Mouse (Mus musculus) limb, embryonic 10.5 days (tissue): ENCODE measurements around the gene Slc35g2. TPM values are rescaled to one million over a fixed set of nuclear protein-coding genes. Genes with fewer than 3 reads are reported as not detected.
A peak's percentile ranks its signal among the peaks of the same experiment; 100 is the strongest.

ENCODE experiments used
- DNase-seq: peaks from one replicate; pipeline ENCODE4 v3.0.0-alpha.2; 2017; ENCODE audit warnings: low spot score
- H3K27ac ChIP-seq: fragments of 300-500 bp; sonication (generic); 2 replicates; pipeline ENCODE4 v1.5.1; 2016; ENCODE audit warnings: mild to moderate bottlenecking
- H3K27me3 ChIP-seq: fragments of 300-500 bp; sonication (generic); 2 replicates; pipeline ENCODE4 v1.6.1; 2016; ENCODE audit warnings: low read depth, mild to moderate bottlenecking; ENCODE audit not compliant: poor library complexity, severe bottlenecking
- H3K36me3 ChIP-seq: fragments of 300-500 bp; sonication (generic); 2 replicates; pipeline ENCODE4 v1.6.1; 2016; ENCODE audit warnings: mild to moderate bottlenecking, moderate library complexity
- H3K4me1 ChIP-seq: fragments of 300-500 bp; sonication (generic); 2 replicates; pipeline ENCODE4 v1.6.1; 2016
- H3K4me3 ChIP-seq: fragments of 300-500 bp; sonication (generic); 2 replicates; pipeline ENCODE4 v1.5.1; 2016; ENCODE audit warnings: mild to moderate bottlenecking, moderate library complexity
- H3K9me3 ChIP-seq: fragments of 300-500 bp; sonication (generic); replicated peaks from 2 replicates; pipeline ENCODE4 v1.6.1; 2016; ENCODE audit warnings: mild to moderate bottlenecking
- WGBS: fragments of 180-500 bp; shearing (Covaris S2); methylation state at CpG from one replicate; pipeline ENCODE4 v1.1.7; 2016; 5-methylcytosine and 5-hydroxymethylcytosine counted together
- polyA plus RNA-seq: library from polyadenylated mRNA; unstranded; fragments of >200 nt; fragmentation: Nextera tagmentation; extraction: Ambion mirVana; gene quantifications from 2 replicates; pipeline ENCODE4 v1.2.1, GENCODE M21; 2016

Gene Slc35g2
- polyA plus RNA-seq, 1 experiment from 2014 or later: 3.4 TPM

DNA sequence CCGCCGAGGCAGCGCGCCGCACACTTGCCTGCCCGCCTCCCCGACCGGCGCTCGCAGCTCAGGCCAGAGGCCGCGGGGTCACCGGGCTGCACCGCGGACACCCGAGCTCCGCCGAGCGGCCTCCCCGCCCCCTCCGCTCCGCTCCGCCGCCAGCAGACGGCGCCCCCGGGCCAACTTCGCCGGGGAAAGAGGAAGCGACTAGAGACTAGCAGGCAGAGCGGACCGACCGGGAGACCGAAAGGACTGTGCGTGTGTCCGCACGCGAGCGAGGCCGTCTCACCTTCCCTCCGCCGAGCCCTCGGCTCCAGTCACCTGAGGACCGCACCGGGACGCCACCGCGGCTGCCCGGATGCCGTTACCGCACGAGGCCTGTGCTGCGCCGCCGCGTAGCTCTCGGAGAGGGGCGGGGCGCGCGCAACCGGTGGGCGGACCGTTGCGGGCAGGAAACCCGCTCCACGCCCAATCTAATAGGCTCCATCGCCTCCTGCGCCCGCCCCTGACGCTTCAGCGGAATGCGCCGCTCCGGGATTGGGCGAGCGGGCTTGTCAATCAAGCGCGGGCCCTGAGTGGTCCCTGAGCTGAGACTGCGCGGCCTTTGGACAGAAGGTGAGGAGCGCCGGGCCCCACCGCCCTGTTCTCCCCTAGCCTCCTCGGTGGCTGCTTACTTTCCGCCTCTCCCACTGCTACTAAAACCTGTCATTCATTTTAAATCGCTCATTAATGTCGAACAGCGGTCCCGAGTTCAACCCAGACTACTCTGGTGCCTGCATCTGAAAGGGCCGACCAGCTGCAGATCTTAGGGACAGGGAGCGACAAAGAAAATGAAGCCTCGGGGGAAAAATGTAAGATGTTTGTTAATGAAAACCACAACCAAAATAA is 24.9 kb downstream of the Slc35g2 start, which contains the start of gene Nck1:
Gene Nck1, minus strand, starts transcription at position 420 of the 879 bp plus-strand sequence.
- under 1% methylated on average over 93 of the region's 93 CpGs for WGBS
- DNase-seq: peak; percentile 97
- peaks cover 19% of the 10 kb centered on the region for H3K4me1 ChIP-seq
- peak within 1 kb of the TSS; percentile 98 for H3K27ac ChIP-seq
- no peaks in the 10 kb centered on the region; the same call in 1 of the 2 replicates for H3K9me3 ChIP-seq
- no peaks in the 10 kb centered on the region for H3K27me3 ChIP-seq
- H3K4me3 ChIP-seq: peak within 1 kb of the TSS; percentile 96
- H3K36me3 ChIP-seq: peaks cover 7% of the 10 kb centered on the region

DNA sequence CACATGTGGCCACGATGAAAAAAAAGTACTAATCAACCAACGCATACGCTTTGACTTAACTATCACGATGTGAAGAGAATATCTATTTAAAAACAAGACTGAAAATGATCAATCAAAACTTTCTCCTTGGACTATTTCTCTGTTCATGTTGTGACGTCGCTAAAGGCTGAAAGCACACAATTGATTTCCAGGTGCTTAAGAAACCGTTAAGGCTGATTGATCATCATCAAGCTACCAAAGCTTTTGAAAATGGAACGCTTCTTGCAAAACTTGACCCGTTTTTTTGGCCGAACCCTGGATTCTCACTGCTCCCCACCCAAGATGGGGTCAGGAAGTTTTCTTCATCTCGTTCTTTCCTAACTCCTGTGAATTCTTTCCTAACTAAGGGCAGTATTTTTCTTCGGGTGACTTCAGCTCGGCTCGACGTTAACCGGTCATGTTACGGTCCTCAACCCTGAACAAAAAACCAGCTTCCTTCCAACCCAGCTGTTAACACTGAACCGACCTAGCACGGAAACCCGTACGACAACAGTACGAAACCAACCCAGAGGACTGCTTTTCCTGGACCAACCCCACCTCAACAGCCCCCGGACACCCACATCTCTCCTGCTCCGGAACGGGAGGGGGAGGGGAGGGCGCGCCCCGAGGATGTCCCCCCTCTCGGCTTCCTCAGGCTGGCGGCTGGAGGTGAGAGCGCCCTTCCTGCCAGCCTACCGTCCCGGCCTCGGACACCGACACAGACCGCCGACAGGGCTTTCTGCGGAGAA is 25.8 kb downstream of the Slc35g2 start:
- Histone ChIP-seq H3K4me1 (peaks cover 19% of the 10 kb centered on the region), H3K36me3 (peaks cover 10% of the 10 kb centered on the region), H3K9me3 (no peaks in the 10 kb centered on the region; the same call in 1 of the 2 replicates), H3K4me3 (peak overlapping the region; percentile 96), H3K27ac (peak overlapping the region; percentile 98), H3K27me3 (no peaks in the 10 kb centered on the region)
- WGBS: 2% methylated on average over 38 of the region's 38 CpGs
- DNase-seq: peak; percentile 82

DNA sequence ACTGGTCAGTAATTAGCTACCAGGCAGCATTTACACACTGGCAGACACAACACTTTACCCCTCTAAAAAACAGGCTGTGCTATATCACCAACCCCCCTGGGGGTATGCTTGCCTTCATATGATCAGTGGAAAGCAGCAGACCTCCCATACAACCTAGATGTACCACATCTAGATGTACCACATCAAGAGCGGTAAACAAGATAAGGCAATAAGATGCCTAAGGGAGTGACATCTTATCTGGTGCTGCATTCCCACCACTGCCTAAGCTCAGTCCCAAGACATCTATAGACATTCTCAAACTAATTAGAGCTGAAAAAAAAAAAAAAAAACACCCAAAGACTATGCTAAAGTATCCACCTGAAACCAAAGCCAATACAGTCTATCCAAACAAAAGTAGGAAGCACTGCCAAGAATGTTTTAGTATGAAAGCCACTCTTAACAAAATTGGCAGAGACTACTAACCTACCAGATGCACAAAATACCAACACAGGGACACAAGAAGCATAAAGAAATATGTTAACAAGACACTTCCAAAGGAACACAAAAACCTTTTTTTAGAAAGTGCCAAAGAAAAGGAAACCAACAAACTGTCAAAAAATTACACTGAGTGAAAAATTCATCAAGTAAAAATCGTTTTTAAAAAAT is 35.1 kb downstream of the Slc35g2 start:
- H3K27ac ChIP-seq: no peak overlapping the region
- 90% methylated on average over 2 of the region's 2 CpGs for WGBS
- H3K36me3 ChIP-seq: peaks cover 3% of the 10 kb centered on the region; the same call in 1 of the 2 replicates
- H3K27me3 ChIP-seq: no peaks in the 10 kb centered on the region
- DNase-seq: no peak
- H3K4me1 ChIP-seq: no peaks in the 10 kb centered on the region
- H3K4me3 ChIP-seq: no peak overlapping the region
- no peaks in the 10 kb centered on the region for H3K9me3 ChIP-seq

DNA sequence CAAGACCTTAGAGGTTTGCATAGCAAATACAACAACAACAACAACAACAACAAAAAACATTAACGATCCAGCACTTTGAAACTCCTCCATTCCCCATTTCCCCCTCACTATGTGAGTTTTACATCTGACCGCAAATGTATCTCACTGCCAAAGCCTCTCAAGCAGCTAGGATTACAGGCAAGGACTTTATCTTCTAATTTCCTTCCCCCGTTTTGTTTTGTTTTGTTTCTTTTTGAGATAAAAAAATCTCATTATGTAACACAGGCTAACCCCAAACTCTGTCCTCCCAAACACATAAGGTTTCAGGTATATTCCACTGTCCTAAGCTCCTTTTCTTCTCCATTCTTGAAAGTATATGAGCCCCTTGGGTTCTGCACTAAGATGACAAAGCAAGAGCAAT is 36.2 kb downstream of the Slc35g2 start:
- Histone ChIP-seq H3K36me3 (no peaks in the 10 kb centered on the region), H3K4me3 (no peak overlapping the region), H3K9me3 (no peaks in the 10 kb centered on the region), H3K4me1 (no peaks in the 10 kb centered on the region), H3K27me3 (no peaks in the 10 kb centered on the region), H3K27ac (no peak overlapping the region)
- DNase-seq: no peak
- 96% methylated on average over 3 of the region's 3 CpGs for WGBS

DNA sequence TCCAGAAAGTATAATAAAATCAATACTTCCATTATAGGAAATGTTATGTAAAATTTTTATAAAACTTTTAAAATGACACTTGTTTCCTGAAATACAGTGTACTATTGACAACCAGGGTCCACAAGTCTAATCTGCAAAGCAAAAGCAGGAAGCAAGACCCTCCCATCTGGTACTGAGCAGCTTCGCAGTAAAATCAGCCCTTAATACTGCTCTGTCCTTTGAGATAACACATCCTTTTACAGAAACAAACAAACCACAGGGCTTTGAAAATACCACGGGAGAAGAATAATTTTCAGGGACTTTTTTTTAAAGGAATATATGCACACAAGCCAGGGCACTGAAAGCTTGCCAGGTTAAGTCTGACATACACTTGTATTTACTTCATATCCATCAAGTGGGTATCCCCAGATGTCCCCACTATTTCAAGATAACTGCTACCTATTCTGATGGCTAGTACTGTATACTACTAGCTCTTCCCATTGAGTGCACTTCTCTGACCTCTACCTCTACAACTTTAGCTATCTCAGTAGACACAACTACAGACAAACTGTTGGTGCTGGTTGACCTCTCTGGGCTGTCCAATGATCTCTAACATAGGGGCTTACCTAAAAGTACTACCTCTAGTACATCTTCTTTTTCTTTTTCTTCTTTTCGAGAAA is 37.9 kb downstream of the Slc35g2 start:
- 89% methylated on average over 3 of the region's 3 CpGs for WGBS
- H3K4me1 ChIP-seq: no peaks in the 10 kb centered on the region
- H3K27me3 ChIP-seq: no peaks in the 10 kb centered on the region

DNA sequence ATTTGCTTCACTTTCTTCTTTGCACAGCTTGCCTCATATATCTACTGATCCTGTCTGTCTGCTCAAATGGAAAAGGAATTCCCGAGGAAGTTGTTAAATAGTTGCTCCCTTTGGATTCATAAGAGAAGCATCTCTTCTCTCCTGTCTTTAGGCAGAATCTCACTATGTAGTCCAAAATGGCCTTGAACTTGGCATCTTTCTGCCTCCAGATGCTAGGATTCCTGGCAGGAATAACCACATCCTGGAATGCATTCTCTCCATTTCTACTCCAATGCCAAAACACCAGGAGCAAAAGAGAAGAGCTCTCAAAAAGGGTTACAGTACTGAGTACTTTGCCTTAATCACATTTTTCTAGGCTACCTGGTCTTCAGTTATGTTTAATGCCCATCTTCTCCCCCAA is 39.6 kb downstream of the Slc35g2 start:
- DNase-seq: no peak
- Histone ChIP-seq H3K4me1 (no peaks in the 10 kb centered on the region), H3K36me3 (peaks cover 10% of the 10 kb centered on the region), H3K4me3 (no peak overlapping the region), H3K27ac (no peak overlapping the region), H3K27me3 (no peaks in the 10 kb centered on the region), H3K9me3 (0 out of 2 replicates have a peak, but pooled peaks cover 3% of the 10 kb centered on the region)
- WGBS: 78% methylated on average over 1 of the region's 1 CpGs

More for the DNA sequence above, 37.9 kb downstream of the Slc35g2 start:
- Histone ChIP-seq H3K36me3 (peaks cover 10% of the 10 kb centered on the region), H3K4me3 (no peak overlapping the region), H3K9me3 (0 out of 2 replicates have a peak, but pooled peaks cover 3% of the 10 kb centered on the region), H3K27ac (no peak overlapping the region)
- no peak for DNase-seq

DNA sequence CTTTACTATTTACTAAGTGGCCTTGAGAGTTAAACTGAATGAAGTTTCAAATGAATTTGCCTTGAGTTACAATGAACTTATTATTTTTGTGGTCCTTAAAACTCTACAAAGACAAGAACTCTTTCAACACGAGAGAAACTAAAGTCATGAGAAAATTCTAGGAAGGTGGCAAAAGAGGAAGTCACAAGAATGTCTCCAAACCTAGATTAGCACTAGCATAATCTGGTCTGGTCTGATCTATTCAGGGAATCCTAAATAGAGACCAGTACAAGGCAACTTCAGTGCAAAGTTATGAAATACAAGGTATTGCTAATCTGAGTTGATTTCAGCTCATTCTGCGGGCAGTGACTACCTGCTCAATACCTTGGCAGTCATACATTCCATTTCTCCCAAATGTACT is 45.7 kb downstream of the Slc35g2 start:
- Histone ChIP-seq H3K4me3 (no peak overlapping the region), H3K36me3 (peaks cover 10% of the 10 kb centered on the region), H3K4me1 (no peaks in the 10 kb centered on the region), H3K9me3 (0 out of 2 replicates have a peak, but pooled peaks cover 3% of the 10 kb centered on the region), H3K27me3 (no peaks in the 10 kb centered on the region), H3K27ac (no peak overlapping the region)
- DNase-seq: no peak
- WGBS: 90% methylated on average over 2 of the region's 2 CpGs

DNA sequence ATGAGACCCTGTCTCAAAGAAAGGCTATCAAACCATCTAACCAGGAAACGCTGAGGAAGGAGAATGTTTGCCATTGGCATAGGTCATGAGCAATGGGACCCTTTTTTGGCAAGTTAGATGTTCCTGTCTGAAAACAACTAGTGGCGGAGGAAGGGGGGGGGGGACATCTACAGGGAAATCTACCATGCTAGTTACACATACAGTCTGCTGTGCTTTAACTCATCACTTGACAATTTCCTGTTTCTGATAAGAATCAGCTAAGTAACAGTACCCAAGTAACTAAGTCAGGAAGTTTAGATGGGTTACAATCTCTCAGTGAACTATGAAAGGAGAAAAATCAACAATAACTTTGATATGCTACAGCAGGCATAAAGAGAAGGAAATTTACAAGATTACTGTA is 48.9 kb downstream of the Slc35g2 start:
- H3K9me3 ChIP-seq: no peaks in the 10 kb centered on the region
- no peaks in the 10 kb centered on the region for H3K27me3 ChIP-seq
- H3K36me3 ChIP-seq: no peaks in the 10 kb centered on the region
- no peaks in the 10 kb centered on the region for H3K4me1 ChIP-seq
- no peak overlapping the region for H3K27ac ChIP-seq
- DNase-seq: no peak
- no peak overlapping the region for H3K4me3 ChIP-seq
- 75% methylated on average over 2 of the region's 2 CpGs for WGBS

DNA sequence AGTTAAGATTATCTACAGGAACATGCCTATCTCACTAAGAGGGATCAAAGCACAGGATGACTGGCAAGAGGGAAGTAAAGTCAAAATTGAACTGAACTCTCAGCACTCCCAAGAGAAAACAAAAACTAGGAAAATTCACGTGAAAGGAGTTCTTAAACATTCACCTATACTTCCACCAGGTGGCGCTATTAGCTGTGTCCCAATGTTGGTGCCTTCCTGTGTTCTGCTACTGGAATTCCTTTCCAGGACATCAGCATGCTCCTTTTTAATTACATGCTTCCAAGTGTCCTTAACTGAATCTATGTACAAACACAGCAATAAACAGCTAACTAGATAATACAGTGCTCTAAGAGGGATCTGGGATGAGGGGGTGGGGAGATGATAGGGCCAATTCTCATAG is 50.3 kb downstream of the Slc35g2 start:
- H3K9me3 ChIP-seq: no peaks in the 10 kb centered on the region
- no peaks in the 10 kb centered on the region for H3K27me3 ChIP-seq
- H3K4me3 ChIP-seq: no peak overlapping the region
- H3K27ac ChIP-seq: no peak overlapping the region
- WGBS: 5% methylated on average over 2 of the region's 2 CpGs
- H3K36me3 ChIP-seq: no peaks in the 10 kb centered on the region
- DNase-seq: peak; percentile 39
- H3K4me1 ChIP-seq: no peaks in the 10 kb centered on the region

DNA sequence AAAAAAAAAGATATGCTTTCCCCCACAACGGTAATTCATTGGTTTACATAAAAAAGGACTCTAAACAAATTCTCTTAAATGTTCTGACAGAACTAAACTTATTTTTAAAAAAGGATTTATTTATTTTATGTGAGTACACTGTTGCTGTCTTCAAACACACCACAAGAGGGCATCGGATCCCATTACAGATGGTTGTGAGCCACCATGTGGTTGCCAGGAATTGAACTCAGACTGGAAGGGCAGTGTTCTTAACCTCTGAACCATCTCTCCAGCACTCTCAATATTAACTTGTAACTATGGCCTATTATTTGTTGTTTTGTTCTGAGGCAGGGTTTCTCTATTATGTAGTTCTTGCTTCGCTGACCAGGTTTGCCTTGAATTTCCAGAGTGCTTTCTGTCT is 50.9 kb downstream of the Slc35g2 start:
- Histone ChIP-seq H3K27me3 (no peaks in the 10 kb centered on the region), H3K36me3 (no peaks in the 10 kb centered on the region), H3K4me3 (no peak overlapping the region), H3K27ac (no peak overlapping the region), H3K4me1 (no peaks in the 10 kb centered on the region), H3K9me3 (no peaks in the 10 kb centered on the region)
- WGBS: 95% methylated on average over 3 of the region's 3 CpGs
- DNase-seq: no peak

DNA sequence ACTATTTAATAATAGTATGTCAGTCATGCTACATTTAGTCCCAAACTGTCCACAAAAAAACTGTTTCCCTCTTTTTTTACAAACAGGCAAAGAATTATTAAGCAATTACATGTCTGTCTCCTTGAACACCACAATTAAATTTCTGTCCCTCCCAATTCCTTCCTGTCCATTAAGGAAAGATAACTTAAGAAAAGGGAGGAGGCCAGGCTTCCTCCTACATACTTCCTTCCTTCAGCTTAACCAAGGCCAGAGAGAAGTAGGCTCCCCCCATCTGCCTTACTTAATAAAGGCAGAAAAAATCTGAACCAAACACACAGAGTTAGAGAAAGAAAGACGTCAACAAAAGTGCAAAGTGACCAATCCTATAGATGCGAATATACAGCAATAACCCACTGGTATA is 63.3 kb downstream of the Slc35g2 start:
- DNase-seq: no peak
- H3K36me3 ChIP-seq: peaks cover 13% of the 10 kb centered on the region
- WGBS: 89% methylated on average over 2 of the region's 2 CpGs
- no peaks in the 10 kb centered on the region for H3K27me3 ChIP-seq
- H3K4me3 ChIP-seq: no peak overlapping the region
- no peaks in the 10 kb centered on the region for H3K9me3 ChIP-seq
- H3K4me1 ChIP-seq: peaks cover 7% of the 10 kb centered on the region
- H3K27ac ChIP-seq: no peak overlapping the region

DNA sequence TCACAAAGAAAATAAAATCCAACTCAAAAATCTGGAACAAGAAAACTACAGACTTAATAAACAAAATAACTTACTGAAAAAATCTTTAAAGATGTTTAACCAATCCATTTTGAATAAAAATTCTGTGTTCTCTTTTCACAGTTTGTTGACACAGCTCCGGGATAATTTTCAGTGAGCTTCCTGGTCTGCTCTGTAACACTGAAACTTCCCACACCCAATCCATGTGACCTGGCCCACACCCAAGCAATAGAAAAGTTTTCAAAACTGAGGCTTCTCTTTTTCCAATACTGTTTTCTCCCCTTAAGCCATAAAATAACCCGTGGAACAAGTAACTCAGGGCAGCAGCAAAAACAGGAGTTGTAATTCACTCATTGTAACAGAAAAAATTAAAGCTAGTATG is 64.2 kb downstream of the Slc35g2 start:
- no peak for DNase-seq
- H3K27ac ChIP-seq: no peak overlapping the region
- H3K9me3 ChIP-seq: no peaks in the 10 kb centered on the region
- H3K4me1 ChIP-seq: peaks cover 7% of the 10 kb centered on the region
- H3K4me3 ChIP-seq: no peak overlapping the region
- no peaks in the 10 kb centered on the region for H3K27me3 ChIP-seq
- WGBS: 82% methylated on average over 2 of the region's 2 CpGs
- peaks cover 14% of the 10 kb centered on the region for H3K36me3 ChIP-seq
